Mouse (Mus musculus) 416B (cell line): ENCODE measurements around the gene Nfatc2.

Source experiments
- DNase-seq: peaks from one replicate; pipeline ENCODE4 v3.0.0; 2011; ENCODE audit warnings: low read depth

Nfatc2 gene

GRCm38 (mm10) chr2:168532061-168532833 is 69.2 kb downstream of the Nfatc2 start:
- no peak for DNase-seq

DNA sequence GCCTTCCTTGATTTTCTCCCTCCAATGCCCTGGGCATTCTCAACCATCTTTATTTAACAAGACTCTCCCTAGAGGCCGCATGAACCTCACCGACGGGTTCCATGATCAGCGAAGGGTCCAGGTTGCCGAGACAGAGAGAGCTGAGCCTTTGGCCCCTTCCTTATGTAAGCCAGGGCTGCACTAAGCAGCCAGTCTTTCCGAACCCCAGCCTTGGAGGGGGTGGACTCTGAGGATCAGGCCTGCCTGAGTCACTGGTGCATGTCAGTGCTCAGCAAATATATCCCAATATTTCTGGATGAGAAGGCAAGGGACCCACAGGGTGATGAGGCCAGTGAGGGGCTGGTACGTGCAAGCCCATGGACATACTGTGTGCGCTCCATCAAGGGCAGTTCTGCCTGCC is 72.9 kb downstream of the Nfatc2 start:
- no peak for DNase-seq

- DNase-seq, result no peak
Measured at GRCm38 (mm10) chr2:168527430-168527792, 74.0 kb downstream of the Nfatc2 start.

GRCm38 (mm10) chr2:168526547-168527429 is 74.7 kb downstream of the Nfatc2 start:
- no peak for DNase-seq

- DNase-seq, result peak; percentile 57
Measured at GRCm38 (mm10) chr2:168525391-168526154, 75.9 kb downstream of the Nfatc2 start.

DNA sequence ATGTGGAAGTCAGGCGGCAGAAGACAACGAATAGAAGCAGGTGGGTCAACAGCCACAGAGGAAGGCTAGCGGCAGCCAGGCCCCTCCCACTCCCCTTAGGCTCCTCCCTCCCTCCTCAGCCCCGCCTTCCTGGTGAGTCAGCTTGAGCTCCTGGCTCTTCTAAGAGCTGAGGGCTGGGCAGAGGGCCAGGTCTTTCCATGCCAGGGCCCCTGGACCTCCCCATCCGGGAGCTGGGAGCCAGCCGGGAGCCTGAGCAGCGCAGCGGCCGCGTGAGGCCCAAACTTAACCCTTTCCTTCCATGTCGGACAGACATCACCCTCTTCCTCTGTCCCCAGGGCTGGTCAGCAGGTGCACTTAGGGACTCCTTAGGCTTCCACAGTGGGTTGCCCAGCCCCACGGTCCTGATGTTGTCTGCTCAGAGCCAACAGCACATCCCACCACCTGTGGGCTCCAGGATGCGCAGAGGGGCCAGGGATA is 76.5 kb downstream of the Nfatc2 start:
- peak; percentile 96 for DNase-seq

- DNase-seq, result no peak
Measured at GRCm38 (mm10) chr2:168522247-168522646, 79.2 kb downstream of the Nfatc2 start.

GRCm38 (mm10) chr2:168520771-168521170 is 80.7 kb downstream of the Nfatc2 start:
- DNase-seq, result no peak

- no peak for DNase-seq
Measured at GRCm38 (mm10) chr2:168519589-168519988, 81.9 kb downstream of the Nfatc2 start.

DNA sequence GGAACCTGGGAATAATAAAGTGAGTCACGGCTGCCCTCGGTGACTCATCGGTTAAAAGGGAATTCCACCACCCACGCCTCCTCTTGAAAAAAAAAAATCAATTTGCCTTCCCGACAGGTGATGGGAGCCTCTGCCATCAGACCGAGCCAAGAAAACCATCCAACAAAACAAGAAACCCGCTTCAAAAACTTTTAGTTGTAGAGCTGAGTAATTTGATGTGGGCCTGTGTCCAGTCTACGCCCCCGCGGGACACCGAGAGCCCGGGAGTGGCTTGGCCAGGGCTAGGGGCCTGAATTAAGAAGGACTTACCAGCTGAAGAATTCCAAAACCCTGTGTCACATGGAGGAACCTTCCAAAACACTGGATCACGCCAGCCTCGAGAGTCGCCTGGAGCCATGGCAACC is 83.2 kb downstream of the Nfatc2 start:
- DNase-seq, result no peak

- no peak for DNase-seq
Measured at GRCm38 (mm10) chr2:168517774-168518173, 83.7 kb downstream of the Nfatc2 start.

DNA sequence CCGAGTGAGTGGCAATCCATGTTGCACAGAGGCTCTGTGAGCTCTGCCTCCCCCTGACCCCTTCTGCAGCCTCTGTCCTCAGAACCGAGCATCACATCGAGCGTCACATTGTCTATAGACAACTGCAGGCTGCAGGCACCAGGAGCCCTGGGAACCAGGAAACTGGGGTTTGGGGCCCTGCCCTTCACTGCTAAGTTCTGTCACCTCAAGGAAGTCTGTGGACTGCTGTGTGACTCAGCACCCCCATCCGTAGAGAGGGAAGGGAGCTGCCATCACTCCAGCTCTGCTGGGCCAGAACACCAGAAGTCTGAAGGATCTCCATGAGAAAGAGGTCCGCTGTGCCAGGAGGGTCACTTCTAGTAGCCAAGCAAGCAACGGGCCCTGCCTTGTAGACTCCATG is 84.7 kb downstream of the Nfatc2 start:
- peak; percentile 87 for DNase-seq

DNA sequence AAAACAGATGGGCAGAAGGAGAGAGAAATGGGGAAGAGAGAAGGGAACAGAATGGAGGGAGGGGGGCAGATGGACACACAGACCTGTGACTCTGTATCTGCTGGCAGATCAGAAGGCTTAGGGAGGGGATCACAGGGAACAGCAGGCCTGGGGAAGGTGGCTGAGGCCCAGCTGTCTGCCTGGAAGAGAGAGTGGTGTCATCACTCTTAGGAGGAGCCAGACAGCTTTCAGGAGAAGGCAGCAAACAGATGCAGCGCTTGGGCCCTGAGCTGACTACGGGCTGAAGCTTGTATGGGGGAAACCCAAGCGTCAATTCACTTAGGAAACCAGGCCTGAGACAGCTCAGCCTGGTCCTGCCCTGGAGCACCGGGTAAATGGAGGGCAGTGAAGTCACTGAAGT is 86.0 kb downstream of the Nfatc2 start:
- DNase-seq, result no peak

DNA sequence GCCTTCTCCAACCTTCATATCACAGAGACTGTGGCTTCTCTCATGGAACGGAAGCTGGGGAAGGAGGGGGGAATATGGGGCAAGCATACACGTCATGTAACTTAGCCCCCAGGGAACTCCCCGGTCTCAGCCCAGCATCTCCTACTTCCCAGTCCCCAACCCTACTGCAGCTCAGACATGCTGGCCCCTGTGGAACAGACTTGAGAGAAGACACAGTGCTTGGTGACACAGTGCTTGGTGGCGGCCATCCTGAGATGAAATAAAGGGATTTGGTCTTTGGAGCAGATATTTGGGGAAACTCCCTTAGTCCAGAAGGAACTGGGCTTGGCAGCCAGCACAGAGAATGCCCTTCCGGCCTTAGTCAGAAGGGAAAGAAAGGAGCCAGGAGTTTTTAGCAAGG is 87.3 kb downstream of the Nfatc2 start:
- no peak for DNase-seq

- no peak for DNase-seq
Measured at GRCm38 (mm10) chr2:168511529-168511928, 89.9 kb downstream of the Nfatc2 start.

- DNase-seq, result no peak
Measured at GRCm38 (mm10) chr2:168508469-168509198, 92.8 kb downstream of the Nfatc2 start.

GRCm38 (mm10) chr2:168504431-168505182 is 96.8 kb downstream of the Nfatc2 start:
- no peak for DNase-seq

- no peak for DNase-seq
Measured at GRCm38 (mm10) chr2:168503735-168504134, 97.7 kb downstream of the Nfatc2 start.

- DNase-seq, result peak; percentile 92
Measured at GRCm38 (mm10) chr2:168500750-168501149, 100.7 kb downstream of the Nfatc2 start.

DNA sequence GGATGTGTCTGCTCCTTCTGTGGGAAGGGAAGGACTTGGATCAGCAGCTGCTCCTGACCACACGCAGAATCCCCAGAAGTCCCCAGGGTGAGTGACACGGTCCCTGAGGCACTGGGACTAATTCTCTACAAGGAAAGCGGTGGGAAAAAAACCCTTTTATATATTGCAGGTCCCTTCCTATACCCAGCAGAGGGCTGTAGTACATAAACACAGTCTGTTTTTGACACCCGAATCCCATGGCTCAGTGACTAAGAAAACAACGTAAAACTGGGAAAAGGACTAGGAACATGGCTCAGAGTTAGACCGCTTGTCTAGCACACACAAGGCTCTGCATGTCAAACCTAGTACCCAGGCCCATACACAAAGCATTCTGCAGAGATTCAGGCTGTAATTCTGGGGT is 101.2 kb downstream of the Nfatc2 start:
- DNase-seq, result no peak

DNA sequence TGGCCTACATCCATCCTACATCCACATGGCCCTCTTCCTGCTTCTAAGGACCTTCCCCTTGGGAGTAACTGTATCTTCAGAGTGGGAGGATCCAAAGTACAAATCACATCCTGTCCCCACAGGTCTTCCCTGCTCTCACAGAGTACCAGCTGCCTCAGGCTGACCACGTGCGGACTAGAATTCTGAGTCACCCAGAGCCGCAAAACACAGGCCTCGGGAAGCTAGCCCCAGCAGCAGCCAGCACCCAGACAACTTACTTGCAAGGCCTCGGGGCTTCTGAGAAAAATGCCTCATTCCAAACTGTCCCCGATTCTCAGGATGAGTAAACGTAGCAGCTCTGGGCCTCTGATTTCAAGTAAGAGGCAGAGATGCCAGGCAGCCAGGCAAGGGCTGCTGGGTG is 109.7 kb downstream of the Nfatc2 start:
- DNase-seq, result peak; percentile 76
